Mouse (Mus musculus) liver, embryonic 11.5 days (tissue): ENCODE results near the gene Btla. TPM values are rescaled to one million over a fixed set of nuclear protein-coding genes. Genes with fewer than 3 reads are reported as not detected.

Experiments used
- ATAC-seq: fragments of 200-750 bp; cut with Nextera tagmentation; replicated peaks from 2 replicates; pipeline ENCODE4 v1.8.0; 2017; ENCODE audit warnings: moderate number of reproducible peaks, mild to moderate bottlenecking, moderate TSS enrichment, moderate library complexity; ENCODE audit not compliant: low FRiP score
- DNase-seq: peaks from one replicate; pipeline ENCODE4 v3.0.0-alpha.2; 2017; ENCODE audit warnings: low spot score
- H3K27ac ChIP-seq: fragments of 300-500 bp; sonication (generic); 2 replicates; pipeline ENCODE4 v1.5.1; 2014; ENCODE audit warnings: mild to moderate bottlenecking, low read depth, low read length, control low read depth
- H3K27me3 ChIP-seq: fragments of 300-500 bp; sonication (generic); replicated peaks from 2 replicates; pipeline ENCODE4 v1.6.1; 2014; ENCODE audit warnings: low read length, mixed read lengths; ENCODE audit not compliant: control insufficient read depth, insufficient read depth
- H3K36me3 ChIP-seq: fragments of 300-500 bp; sonication (generic); 2 replicates; pipeline ENCODE4 v1.6.1; 2014; ENCODE audit warnings: mild to moderate bottlenecking, low read length, moderate library complexity, mixed read lengths; ENCODE audit not compliant: control insufficient read depth, insufficient read depth
- H3K4me1 ChIP-seq: fragments of 300-500 bp; sonication (generic); replicated peaks from 2 replicates; pipeline ENCODE4 v1.6.1; 2014; ENCODE audit warnings: low read length, mixed read lengths; ENCODE audit not compliant: control insufficient read depth, insufficient read depth
- H3K4me2 ChIP-seq: fragments of 300-500 bp; sonication (generic); 2 replicates; pipeline ENCODE4 v1.6.1; 2014; ENCODE audit warnings: mild to moderate bottlenecking, control low read depth, moderate library complexity
- H3K4me3 ChIP-seq: fragments of 300-500 bp; sonication (generic); 2 replicates; pipeline ENCODE4 v1.5.1; 2014; ENCODE audit warnings: low read depth, low read length, control low read depth
- H3K9ac ChIP-seq: fragments of 300-500 bp; sonication (generic); 2 replicates; pipeline ENCODE4 v1.6.1; 2014; ENCODE audit warnings: low read depth, low read length, control low read depth
- H3K9me3 ChIP-seq: fragments of 300-500 bp; sonication (generic); 2 replicates; pipeline ENCODE4 v1.6.1; 2016; ENCODE audit warnings: low read length, inconsistent platforms, mixed read lengths; ENCODE audit not compliant: control insufficient read depth
- WGBS: fragments of 180-500 bp; shearing (Covaris S2); extraction: QIAGEN DNeasy Blood & Tissue Kit; methylation state at CpG from one replicate; pipeline ENCODE4 v1.1.7; 2014; 5-methylcytosine and 5-hydroxymethylcytosine counted together
- polyA plus RNA-seq: library from polyadenylated mRNA; unstranded; fragments of >200 nt; fragmentation: Nextera tagmentation; extraction: Ambion mirVana; gene quantifications from 2 replicates; pipeline ENCODE4 v1.2.1, GENCODE M21; 2014

Btla gene
- polyA plus RNA-seq, 1 experiment from 2014 or later, result 0.59 TPM

DNA sequence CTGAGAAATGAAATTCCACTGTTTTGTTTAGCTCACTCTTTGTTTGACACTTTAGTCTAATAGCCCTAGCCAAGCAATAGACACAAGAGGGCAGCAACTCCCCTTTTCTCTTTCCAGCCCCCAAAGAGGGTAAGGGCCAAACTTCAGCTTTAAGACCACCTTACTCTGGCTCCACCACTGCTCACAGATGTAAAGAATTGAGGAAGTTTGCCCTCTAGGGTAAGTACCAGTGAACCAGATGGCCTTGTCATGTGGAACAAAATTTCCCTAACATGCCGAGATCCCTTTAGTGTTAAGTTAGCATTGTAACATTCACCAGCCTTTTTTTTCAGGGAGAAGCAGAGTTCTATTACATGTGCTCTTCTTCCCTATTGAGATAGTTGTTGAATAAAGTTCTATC is 59.0 kb downstream of the Btla start:
- H3K9me3 ChIP-seq, result no peaks in the 10 kb centered on the region
- no peaks in the 10 kb centered on the region for H3K4me1 ChIP-seq
- H3K27ac ChIP-seq, result no peak overlapping the region
- H3K27me3 ChIP-seq, result no peaks in the 10 kb centered on the region
- 50% methylated on average over 1 of the region's 1 CpGs for WGBS
- no peak overlapping the region for H3K9ac ChIP-seq
- ATAC-seq, result no peak
- H3K4me3 ChIP-seq, result no peak overlapping the region
- H3K36me3 ChIP-seq, result no peaks in the 10 kb centered on the region
- H3K4me2 ChIP-seq, result no peak overlapping the region
- DNase-seq, result no peak

DNA sequence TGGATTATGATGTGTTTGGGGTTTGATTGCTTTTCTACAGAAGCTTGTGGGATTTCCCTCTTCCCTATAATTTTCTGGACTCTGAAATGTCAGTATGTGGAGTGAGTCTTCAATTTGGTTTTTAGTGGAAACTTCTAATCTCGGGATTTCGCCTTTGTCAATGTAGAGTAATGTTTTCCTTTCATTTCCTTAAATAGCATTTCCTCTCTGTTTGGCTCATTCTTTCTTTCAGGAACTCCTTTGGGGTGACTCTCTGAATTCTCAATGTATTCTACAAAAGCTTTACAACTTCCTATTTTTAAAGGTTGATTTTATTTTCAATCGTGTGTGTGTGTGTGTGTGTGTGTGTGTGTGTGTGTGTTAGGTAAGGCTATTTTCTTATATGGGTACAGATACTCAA is 73.7 kb downstream of the Btla start:
- Histone ChIP-seq H3K9me3 (no peaks in the 10 kb centered on the region), H3K36me3 (no peaks in the 10 kb centered on the region), H3K4me3 (no peak overlapping the region), H3K27ac (no peak overlapping the region), H3K27me3 (no peaks in the 10 kb centered on the region), H3K4me1 (no peaks in the 10 kb centered on the region), H3K9ac (no peak overlapping the region), H3K4me2 (no peak overlapping the region)
- DNase-seq (no peak), ATAC-seq (no peak)
- WGBS, result 63% methylated on average over 3 of the region's 3 CpGs

Other genes with a start within 250 kb of the Btla start
- gene Ccdc80, start 130.9 kb upstream of the Btla start, polyA plus RNA-seq, result 20.6 and 23.7 TPM in 2 replicates
- 9.7 and 12.4 TPM in 2 replicates for gene Slc35a5, start 65.6 kb upstream of the Btla start, polyA plus RNA-seq
- gene Atg3, start 65.5 kb upstream of the Btla start, polyA plus RNA-seq, result 39.5 and 42.0 TPM in 2 replicates
- gene Cd200, start 184.7 kb downstream of the Btla start, polyA plus RNA-seq, result 2.5 and 3.0 TPM in 2 replicates